Mouse (Mus musculus) adrenal gland, adult 2 months (tissue): Measurements from ENCODE around the gene Taar2. TPM values are rescaled to one million over a fixed set of nuclear protein-coding genes. Genes with fewer than 3 reads are reported as not detected.

Experiments
- DNase-seq: peaks from one replicate; pipeline ENCODE4 v3.0.0; 2021
- polyA plus RNA-seq: library from polyadenylated mRNA; depleted of rRNA; stranded (reverse); fragments of >200 nt; gene quantifications from 2 replicates; pipeline ENCODE4 v1.2.3, GENCODE M21; 2012; rRNA removed
- total RNA-seq, 2 experiments: library from RNA; stranded (reverse); gene quantifications; 2 replicates each; pipeline ENCODE4 v1.2.3; 2021

Gene Taar2
- total and polyA plus RNA-seq, 3 experiments: not detected

GRCm38 (mm10) chr10:23985546-23985945, 47.2 kb downstream of the Taar2 start, which contains the start of gene Taar6:
Gene Taar6 (minus strand): TSS chr10:23985646.
- DNase-seq: no peak

DNA sequence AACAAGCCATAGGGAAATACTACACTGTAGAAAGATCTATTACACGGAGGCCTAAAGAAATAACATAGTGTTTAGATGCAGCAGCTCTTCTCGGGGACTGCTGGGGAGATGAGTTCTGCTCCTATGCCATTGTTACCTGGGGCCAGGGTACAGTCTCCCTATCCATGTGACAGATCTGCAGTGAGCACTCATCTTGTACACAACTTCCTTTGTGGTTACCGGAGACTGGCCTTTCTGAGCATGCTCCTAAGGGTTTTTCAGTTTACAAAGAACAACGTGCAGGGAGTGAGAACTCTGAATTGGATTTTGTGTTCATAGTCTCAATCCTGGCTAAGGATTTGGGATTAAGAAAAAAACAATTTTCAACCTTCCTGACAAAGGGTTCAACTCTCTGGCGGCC, 48.0 kb downstream of the Taar2 start:
- DNase-seq: no peak

Other genes starting within 250 kb of the Taar2 start
- 100 to 1,000 TPM; 531 to 586 TPM for gene Rps12, start 151.3 kb upstream of the Taar2 start, total RNA-seq
- 612 and 712 TPM in 2 replicates for gene Rps12, start 151.3 kb upstream of the Taar2 start, polyA plus RNA-seq
- 10 to 100 TPM; 24.6 to 37.9 TPM for gene Slc18b1, start 141.6 kb upstream of the Taar2 start, total RNA-seq
- gene Slc18b1, start 141.6 kb upstream of the Taar2 start, polyA plus RNA-seq: 16.4 and 17.1 TPM in 2 replicates
- gene Vnn3, start 87.1 kb upstream of the Taar2 start, total RNA-seq: 10 to 100 TPM in 1 of 2 experiments, 1 to 10 TPM in 1; 6.1 to 57.5 TPM
- gene Vnn3, start 87.1 kb upstream of the Taar2 start, polyA plus RNA-seq: 20.1 and 46.8 TPM in 2 replicates
- gene Vnn1, start 43.9 kb upstream of the Taar2 start, total RNA-seq: 10 to 100 TPM; 22.7 to 49.8 TPM
- gene Vnn1, start 43.9 kb upstream of the Taar2 start, polyA plus RNA-seq: 13.8 and 19.2 TPM in 2 replicates
- not detected for gene Taar1, start 18.2 kb upstream of the Taar2 start, total RNA-seq
- gene Taar1, start 18.2 kb upstream of the Taar2 start, polyA plus RNA-seq: not detected in 2 replicates
- not detected for gene Taar3, start 11.0 kb downstream of the Taar2 start, total RNA-seq
- not detected in 2 replicates for gene Taar3, start 11.0 kb downstream of the Taar2 start, polyA plus RNA-seq
- gene Taar4, start 21.9 kb downstream of the Taar2 start, total RNA-seq: not detected
- gene Taar4, start 21.9 kb downstream of the Taar2 start, polyA plus RNA-seq: not detected in 2 replicates
- not detected for gene Taar5, start 32.1 kb downstream of the Taar2 start, total RNA-seq
- gene Taar5, start 32.1 kb downstream of the Taar2 start, polyA plus RNA-seq: not detected in 2 replicates
- gene Taar6, start 47.1 kb downstream of the Taar2 start, total RNA-seq: not detected
- not detected in 2 replicates for gene Taar6, start 47.1 kb downstream of the Taar2 start, polyA plus RNA-seq
- not detected for gene Taar7a, start 54.9 kb downstream of the Taar2 start, total RNA-seq
- not detected in 2 replicates for gene Taar7a, start 54.9 kb downstream of the Taar2 start, polyA plus RNA-seq
- not detected for gene Taar7b, start 61.4 kb downstream of the Taar2 start, total RNA-seq
- gene Taar7b, start 61.4 kb downstream of the Taar2 start, polyA plus RNA-seq: not detected in 2 replicates
- not detected for gene Taar7d, start 88.7 kb downstream of the Taar2 start, total RNA-seq
- gene Taar7d, start 88.7 kb downstream of the Taar2 start, polyA plus RNA-seq: not detected in 2 replicates
- not detected for gene Taar7e, start 99.0 kb downstream of the Taar2 start, total RNA-seq
- not detected in 2 replicates for gene Taar7e, start 99.0 kb downstream of the Taar2 start, polyA plus RNA-seq
- gene Taar7f, start 110.9 kb downstream of the Taar2 start, total RNA-seq: not detected
- gene Taar7f, start 110.9 kb downstream of the Taar2 start, polyA plus RNA-seq: not detected in 2 replicates
- gene Taar8a, start 137.9 kb downstream of the Taar2 start, total RNA-seq: not detected
- gene Taar8a, start 137.9 kb downstream of the Taar2 start, polyA plus RNA-seq: not detected in 2 replicates
- not detected for gene Taar8b, start 153.7 kb downstream of the Taar2 start, total RNA-seq
- not detected in 2 replicates for gene Taar8b, start 153.7 kb downstream of the Taar2 start, polyA plus RNA-seq
- not detected for gene Taar8c, start 163.3 kb downstream of the Taar2 start, total RNA-seq
- not detected in 2 replicates for gene Taar8c, start 163.3 kb downstream of the Taar2 start, polyA plus RNA-seq
- not detected for gene Taar9, start 171.0 kb downstream of the Taar2 start, total RNA-seq
- not detected in 2 replicates for gene Taar9, start 171.0 kb downstream of the Taar2 start, polyA plus RNA-seq
- 100 to 1,000 TPM; 115 to 182 TPM for gene Stx7, start 210.7 kb downstream of the Taar2 start, total RNA-seq
- 48.7 and 66.3 TPM in 2 replicates for gene Stx7, start 210.7 kb downstream of the Taar2 start, polyA plus RNA-seq